Mouse (Mus musculus) limb, embryonic 13.5 days (tissue): Measurements from ENCODE around the gene Gm21988. TPM values are rescaled to one million over a fixed set of nuclear protein-coding genes. Genes with fewer than 3 reads are reported as not detected.

ENCODE experiments used
- ATAC-seq: fragments of 200-750 bp; cut with Nextera tagmentation; 2 replicates; pipeline ENCODE4 v1.8.0; 2017; ENCODE audit warnings: low read depth, moderate number of reproducible peaks, moderate TSS enrichment; ENCODE audit not compliant: low FRiP score
- H3K27ac ChIP-seq: fragments of 300-500 bp; sonication (generic); 2 replicates; pipeline ENCODE4 v1.5.1; 2015; ENCODE audit warnings: inconsistent platforms, mild to moderate bottlenecking, moderate library complexity
- H3K27me3 ChIP-seq: fragments of 300-500 bp; sonication (generic); 2 replicates; pipeline ENCODE4 v1.6.1; 2015; ENCODE audit warnings: mild to moderate bottlenecking, inconsistent platforms
- H3K36me3 ChIP-seq: fragments of 300-500 bp; sonication (generic); 2 replicates; pipeline ENCODE4 v1.6.1; 2015; ENCODE audit warnings: inconsistent platforms, mild to moderate bottlenecking, moderate library complexity
- H3K4me1 ChIP-seq: fragments of 300-500 bp; sonication (generic); 2 replicates; pipeline ENCODE4 v1.6.1; 2015; ENCODE audit warnings: inconsistent platforms
- H3K4me2 ChIP-seq: fragments of 300-500 bp; sonication (generic); replicated peaks from 2 replicates; pipeline ENCODE4 v1.6.1; 2015; ENCODE audit warnings: inconsistent platforms, mild to moderate bottlenecking, moderate library complexity
- H3K4me3 ChIP-seq: fragments of 300-500 bp; sonication (generic); 2 replicates; pipeline ENCODE4 v1.5.1; 2015; ENCODE audit warnings: moderate library complexity, mild to moderate bottlenecking, inconsistent platforms
- H3K9ac ChIP-seq: fragments of 300-500 bp; sonication (generic); 2 replicates; pipeline ENCODE4 v1.6.1; 2015; ENCODE audit warnings: mild to moderate bottlenecking, inconsistent platforms
- H3K9me3 ChIP-seq: fragments of 300-500 bp; sonication (generic); 2 replicates; pipeline ENCODE4 v1.6.1; 2016; ENCODE audit warnings: inconsistent platforms
- WGBS: fragments of 180-500 bp; shearing (Covaris S2); methylation state at CpG from one replicate; pipeline ENCODE4 v1.1.7; 2015; 5-methylcytosine and 5-hydroxymethylcytosine counted together
- microRNA counts: library from miRNA; unstranded; fragments of <30 nt; microRNA quantifications from one replicate; lab custom pipeline; 2016
- microRNA-seq: library from miRNA; unstranded; fragments of <30 nt; microRNA quantifications from one replicate; pipeline ENCODE4, GENCODE M21; 2016
- polyA plus RNA-seq: library from polyadenylated mRNA; unstranded; fragments of >200 nt; fragmentation: Nextera tagmentation; extraction: Ambion mirVana; gene quantifications from 2 replicates; pipeline ENCODE4 v1.2.1, GENCODE M21; 2015

Gene Gm21988
- polyA plus RNA-seq, 1 experiment from 2014 or later: 12.1 TPM

DNA sequence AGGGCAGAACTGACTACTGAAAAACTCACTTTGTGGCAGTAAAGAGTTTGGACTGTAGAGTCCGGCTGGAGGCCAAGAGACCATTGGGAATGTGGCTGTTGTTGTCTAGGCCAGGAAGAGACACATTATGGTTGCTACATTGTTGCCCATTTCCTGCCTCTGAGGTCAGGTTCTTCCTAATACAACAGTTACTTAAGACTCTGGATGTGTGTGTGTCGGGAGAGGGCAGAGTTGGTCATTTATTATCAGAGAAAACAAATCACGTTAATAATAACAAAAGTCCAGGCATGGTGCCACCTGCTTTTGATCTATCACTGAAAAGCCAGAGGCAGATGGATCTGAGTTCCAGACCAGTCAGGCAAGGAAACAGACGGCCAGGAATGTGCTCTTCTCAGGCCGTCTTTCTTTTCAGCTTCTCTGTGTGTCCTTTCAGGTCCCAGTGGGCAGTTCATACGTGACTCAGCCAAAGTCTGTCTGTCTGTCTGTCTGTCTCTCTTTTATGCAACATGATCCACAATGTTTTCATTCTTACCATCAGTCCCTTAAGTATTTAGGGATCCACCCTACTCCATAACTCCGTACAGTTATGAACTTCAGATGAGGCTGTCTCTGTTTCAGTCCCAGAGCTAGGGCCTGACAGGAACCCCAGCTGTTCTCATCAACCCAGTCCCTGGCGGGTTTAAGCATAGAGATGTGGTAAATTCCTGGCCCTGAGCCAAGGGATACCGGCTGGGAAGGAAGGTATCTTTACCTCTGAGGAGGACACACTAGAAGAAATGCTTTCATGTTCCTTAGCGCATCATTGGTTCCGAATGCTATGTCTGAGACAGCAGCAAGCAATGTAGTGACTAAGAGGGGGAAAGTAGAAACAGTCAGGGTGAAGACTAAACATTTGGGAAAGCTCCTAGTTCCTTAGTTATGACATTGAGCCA is 46.0 kb downstream of the Gm21988 start:
- Histone ChIP-seq H3K4me1 (peaks cover 6% of the 10 kb centered on the region; the same call in 1 of the 2 replicates), H3K36me3 (no peaks in the 10 kb centered on the region), H3K4me2 (no peak overlapping the region), H3K27me3 (no peaks in the 10 kb centered on the region), H3K27ac (no peak overlapping the region), H3K9me3 (0 out of 2 replicates have a peak, but pooled peaks cover 5% of the 10 kb centered on the region), H3K9ac (no peak overlapping the region), H3K4me3 (no peak overlapping the region)
- 50% methylated on average over 11 of the region's 11 CpGs for WGBS
- no peak for ATAC-seq

DNA sequence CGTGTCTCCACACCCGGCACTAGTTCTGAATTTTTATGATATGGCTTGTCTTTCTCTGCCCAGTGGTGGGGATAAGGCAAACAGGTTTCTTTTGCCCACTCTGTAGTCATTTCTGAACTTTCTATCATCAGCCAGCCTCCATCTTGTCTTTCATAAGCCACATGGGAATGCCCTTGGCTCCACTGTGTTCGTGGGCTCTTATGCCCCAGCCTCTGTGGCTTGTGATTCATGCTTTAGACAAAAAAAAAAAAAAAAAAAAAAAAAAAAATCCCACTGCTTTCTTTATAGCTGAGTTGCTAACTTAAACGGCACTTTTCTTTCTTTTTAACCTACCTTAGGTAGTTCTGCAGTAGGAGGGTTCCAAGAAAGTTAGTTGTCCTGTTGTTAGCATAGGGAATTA is 47.5 kb downstream of the Gm21988 start:
- H3K9me3 ChIP-seq: 0 out of 2 replicates have a peak, but pooled peaks cover 5% of the 10 kb centered on the region
- no peak for ATAC-seq
- H3K9ac ChIP-seq: no peak overlapping the region
- H3K4me3 ChIP-seq: no peak overlapping the region
- no peak overlapping the region for H3K27ac ChIP-seq
- H3K4me1 ChIP-seq: peaks cover 6% of the 10 kb centered on the region; the same call in 1 of the 2 replicates
- no peaks in the 10 kb centered on the region for H3K27me3 ChIP-seq
- H3K36me3 ChIP-seq: no peaks in the 10 kb centered on the region
- 61% methylated on average over 4 of the region's 4 CpGs for WGBS
- H3K4me2 ChIP-seq: no peak overlapping the region

DNA sequence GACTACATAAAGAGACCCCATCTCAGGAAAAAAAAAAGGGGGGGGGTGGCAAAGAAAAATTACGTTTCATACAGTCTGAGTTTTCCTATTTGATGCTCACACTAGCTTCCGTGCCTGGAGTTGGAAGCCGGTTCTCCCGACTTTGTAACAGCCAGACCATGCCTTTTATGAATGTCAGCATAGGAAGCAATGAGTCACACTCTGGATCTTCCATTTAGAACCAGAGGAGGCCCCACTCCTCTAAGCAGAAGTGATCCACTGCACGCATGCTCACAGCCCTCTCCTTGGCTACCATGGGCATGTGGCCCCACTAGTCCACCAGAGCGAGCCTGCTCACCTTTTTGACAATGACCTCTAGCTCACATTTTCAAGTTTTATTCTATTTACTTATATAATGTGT is 48.4 kb downstream of the Gm21988 start:
- no peak for ATAC-seq
- H3K4me2 ChIP-seq: no peak overlapping the region
- H3K9ac ChIP-seq: no peak overlapping the region
- no peak overlapping the region for H3K27ac ChIP-seq
- H3K27me3 ChIP-seq: no peaks in the 10 kb centered on the region
- no peaks in the 10 kb centered on the region for H3K36me3 ChIP-seq
- 87% methylated on average over 6 of the region's 6 CpGs for WGBS
- 0 out of 2 replicates have a peak, but pooled peaks cover 5% of the 10 kb centered on the region for H3K9me3 ChIP-seq
- H3K4me1 ChIP-seq: peaks cover 6% of the 10 kb centered on the region; the same call in 1 of the 2 replicates
- no peak overlapping the region for H3K4me3 ChIP-seq

DNA sequence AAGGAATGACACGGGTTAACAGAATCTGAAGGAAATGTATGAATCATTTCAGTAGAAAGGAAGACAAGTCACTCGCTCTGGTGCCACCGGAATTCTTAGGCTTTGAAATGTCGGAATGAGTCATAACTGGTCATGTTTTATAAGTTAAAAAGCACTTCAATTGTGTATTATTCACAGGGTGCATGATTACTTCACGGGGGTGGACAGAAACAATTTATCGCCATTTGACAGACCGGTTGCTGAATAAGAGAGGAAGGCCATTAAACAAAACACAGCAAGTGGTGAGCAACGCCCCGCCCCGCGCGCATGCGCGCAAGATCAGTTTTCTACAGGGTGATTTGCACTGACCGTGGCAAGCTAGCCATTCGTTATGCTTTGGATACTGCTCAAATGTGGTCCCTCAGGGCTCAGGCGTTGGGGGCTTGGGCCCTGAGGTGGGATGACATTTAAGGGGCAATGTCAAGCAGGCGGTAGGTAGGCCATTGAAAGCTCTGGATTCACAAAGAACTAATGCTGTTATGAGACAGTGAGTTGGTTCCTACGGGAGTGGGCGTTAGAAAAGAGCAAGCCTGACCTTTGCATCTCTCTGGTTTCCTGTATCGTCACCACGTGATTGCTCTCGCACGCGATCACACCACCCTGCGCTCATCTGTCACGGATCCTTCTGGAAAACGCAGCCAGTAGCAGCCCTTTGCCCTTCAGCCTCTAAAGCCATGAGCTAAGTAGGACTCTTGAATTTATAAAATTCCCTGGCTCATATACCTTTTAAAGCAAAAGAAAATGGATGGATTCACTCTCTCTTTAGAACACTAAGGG is 50.1 kb downstream of the Gm21988 start:
- Histone ChIP-seq H3K27me3 (no peaks in the 10 kb centered on the region), H3K4me2 (no peak overlapping the region), H3K9me3 (no peaks in the 10 kb centered on the region), H3K27ac (no peak overlapping the region), H3K4me3 (no peak overlapping the region), H3K4me1 (peaks cover 6% of the 10 kb centered on the region; the same call in 1 of the 2 replicates), H3K9ac (no peak overlapping the region), H3K36me3 (no peaks in the 10 kb centered on the region)
- ATAC-seq: no peak
- 81% methylated on average over 28 of the region's 28 CpGs for WGBS

MicroRNAs within 50 kb of the gene (microRNA counts, 519-probe panel; counts per million panel counts)
- microRNA mmu-miR-195 (lab: Ali Mortazavi, UCI): not detected
- microRNA mmu-miR-497 (lab: Ali Mortazavi, UCI): 1,742 counts per million, percentile 20 among the panel's probes with 10 or more counts

Small RNA genes lying within 50 kb of the gene (microRNA-seq; reads per million reads assigned to microRNA genes)
- gene Mir195a (565 reads per million, percentile 70 among the genes with 10 or more reads in this experiment), gene Mir497 (not detected), gene Mir497b (not detected)

Other genes with a start within 250 kb of the Gm21988 start
- 499 and 506 TPM in 2 replicates for gene Gabarap, start 248.7 kb downstream of the Gm21988 start, polyA plus RNA-seq
- 95.9 and 101 TPM in 2 replicates for gene Phf23, start 244.1 kb downstream of the Gm21988 start, polyA plus RNA-seq
- gene Dvl2, start 239.2 kb downstream of the Gm21988 start, polyA plus RNA-seq: 54.3 and 59.8 TPM in 2 replicates
- gene Acadvl, start 224.4 kb downstream of the Gm21988 start, polyA plus RNA-seq: 76.0 and 81.1 TPM in 2 replicates
- gene Dlg4, start 222.9 kb downstream of the Gm21988 start, polyA plus RNA-seq: 14.2 and 14.8 TPM in 2 replicates
- 1.4 and 2.4 TPM in 2 replicates for gene Asgr1, start 185.7 kb downstream of the Gm21988 start, polyA plus RNA-seq
- gene Asgr2, start 147.2 kb downstream of the Gm21988 start, polyA plus RNA-seq: not detected in 2 replicates
- gene Mgl2, start 109.5 kb downstream of the Gm21988 start, polyA plus RNA-seq: 0.25 and 0.75 TPM in 2 replicates
- gene Clec10a, start 83.6 kb downstream of the Gm21988 start, polyA plus RNA-seq: 0.61 and 1.1 TPM in 2 replicates
- 1.5 and 1.7 TPM in 2 replicates for gene Slc16a11, start 27.1 kb downstream of the Gm21988 start, polyA plus RNA-seq
- 10.9 and 11.5 TPM in 2 replicates for gene Slc16a13, start 18.8 kb downstream of the Gm21988 start, polyA plus RNA-seq
- gene Bcl6b, start 10.0 kb downstream of the Gm21988 start, polyA plus RNA-seq: 10.0 and 10.3 TPM in 2 replicates
- gene 0610010K14Rik, start 1.9 kb downstream of the Gm21988 start, polyA plus RNA-seq: 203 and 209 TPM in 2 replicates
- 152 and 162 TPM in 2 replicates for gene Rnasek, start within 50 bp of the Gm21988 start, polyA plus RNA-seq
- gene Alox12, start 15.5 kb upstream of the Gm21988 start, polyA plus RNA-seq: 4.1 TPM in 2 replicates
- gene Alox12e, start 82.8 kb upstream of the Gm21988 start, polyA plus RNA-seq: not detected in 2 replicates
- 0.05 TPM in 1 of 2 replicates, not detected in the other for gene Alox15, start 112.2 kb upstream of the Gm21988 start, polyA plus RNA-seq
- gene Pelp1, start 170.2 kb upstream of the Gm21988 start, polyA plus RNA-seq: 40.0 and 41.8 TPM in 2 replicates
- gene Arrb2, start 192.8 kb upstream of the Gm21988 start, polyA plus RNA-seq: 22.8 and 24.1 TPM in 2 replicates
- gene Med11, start 212.1 kb upstream of the Gm21988 start, polyA plus RNA-seq: 42.4 and 45.9 TPM in 2 replicates
- 0.62 and 0.75 TPM in 2 replicates for gene Zmynd15, start 219.6 kb upstream of the Gm21988 start, polyA plus RNA-seq
- gene Cxcl16, start 220.2 kb upstream of the Gm21988 start, polyA plus RNA-seq: 2.7 and 3.9 TPM in 2 replicates